Comparison of ENCODE assay signal across 15 mouse cellular contexts in the genomic region with DNA sequence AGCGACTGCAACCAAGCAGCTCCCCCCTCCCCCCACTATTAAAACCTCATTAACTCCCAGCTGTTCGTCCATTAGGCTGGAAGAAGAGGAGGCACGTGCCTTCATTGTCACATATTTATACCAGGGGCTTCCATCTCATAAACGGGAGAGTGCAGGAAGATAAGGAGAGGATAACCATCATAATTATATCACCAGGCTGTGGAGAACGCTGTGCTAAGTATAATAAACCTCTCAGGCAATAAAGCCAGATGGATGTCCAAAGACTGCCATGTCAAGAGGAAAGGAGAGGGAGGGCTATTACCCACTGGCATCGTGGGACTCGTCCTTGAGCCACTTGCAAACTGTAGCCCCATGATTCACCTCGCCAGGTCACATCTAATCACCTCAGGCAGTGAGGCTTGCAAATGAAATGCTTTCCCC.
DNase-seq lines count a peak whose midpoint lies in the region; ATAC-seq and TF ChIP-seq lines count a peak whose summit lies in the region.
"Had no signal": no experiment of that assay in that cellular context is flagged by ENCODE, and none has a peak within 500 bp of the region (broad histone marks: within the 10 kb centered on the region; RNA-seq: fewer than 3 reads in every experiment).

No protein-coding gene starts in this region.

- no peak overlapping the region for H3K27ac ChIP-seq in intestine, embryonic 14.5 days (ENCODE audit: low read depth)
- no peak overlapping the region for H3K27ac ChIP-seq in intestine, postnatal 0 days (ENCODE audit: low read depth, low read length)
- peak overlapping the region; percentile 59 for H3K27ac ChIP-seq in hindbrain, embryonic 13.5 days
- no peak overlapping the region for H3K27ac ChIP-seq in neural tube, embryonic 12.5 days
- H3K27ac ChIP-seq in layer of hippocampus, adult 2 months = no peak overlapping the region

- H3K36me3 ChIP-seq in intestine, embryonic 14.5 days (ENCODE audit: control insufficient read depth, insufficient read depth, low read length) = no peaks in the 10 kb centered on the region
- H3K36me3 ChIP-seq in intestine, postnatal 0 days (ENCODE audit: control insufficient read depth, insufficient read depth) = no peaks in the 10 kb centered on the region
- no peaks in the 10 kb centered on the region for H3K36me3 ChIP-seq in hindbrain, embryonic 13.5 days
- H3K36me3 ChIP-seq in neural tube, embryonic 12.5 days = no peaks in the 10 kb centered on the region

- TF ChIP-seq CTCF in intestine, postnatal 0 days (IDR thresholded peaks at IDR 0.05; ENCODE audit: low read depth) = no peak
- no peak for TF ChIP-seq CTCF in layer of hippocampus, adult 2 months (conservative IDR thresholded peaks at IDR 0.05)

- H3K4me1 ChIP-seq in intestine, embryonic 14.5 days (replicated peaks; ENCODE audit: control insufficient read depth, insufficient read depth, low read length) = no peaks in the 10 kb centered on the region
- H3K4me1 ChIP-seq in intestine, postnatal 0 days (replicated peaks; ENCODE audit: control insufficient read depth, insufficient read depth, low read length) = no peaks in the 10 kb centered on the region
- H3K4me1 ChIP-seq in hindbrain, embryonic 13.5 days (replicated peaks) = peaks cover 8% of the 10 kb centered on the region
- no peaks in the 10 kb centered on the region for H3K4me1 ChIP-seq in neural tube, embryonic 12.5 days

- DNase-seq in adrenal gland, postnatal 14 days = peak; percentile 9
- DNase-seq in adrenal gland, postnatal 25 days = no peak
- DNase-seq in intestine, embryonic 14.5 days (ENCODE audit: low spot score) = no peak
- no peak for DNase-seq in layer of hippocampus, adult 2 months (ENCODE audit: low spot score in 2 of 2)
- DNase-seq in ovary, postnatal 14 days (ENCODE audit: low spot score) = no peak
- DNase-seq: cerebellum, adult 11-12 months; heart, postnatal 10 days; kidney, adult 18-20 months; kidney, postnatal 4 days; liver, postnatal 0 days; right cerebral cortex, adult 18-20 months had no signal

- H3K9me3 ChIP-seq in intestine, embryonic 14.5 days (ENCODE audit: control insufficient read depth, low read length) = no peaks in the 10 kb centered on the region
- no peaks in the 10 kb centered on the region for H3K9me3 ChIP-seq in intestine, postnatal 0 days (ENCODE audit: control insufficient read depth)
- no peaks in the 10 kb centered on the region for H3K9me3 ChIP-seq in hindbrain, embryonic 13.5 days
- H3K9me3 ChIP-seq in neural tube, embryonic 12.5 days = no peaks in the 10 kb centered on the region

- no peak overlapping the region for H3K4me2 ChIP-seq in intestine, embryonic 14.5 days (ENCODE audit: low read length)
- no peak overlapping the region for H3K4me2 ChIP-seq in intestine, postnatal 0 days (replicated peaks; ENCODE audit: low read depth)
- H3K4me2 ChIP-seq in hindbrain, embryonic 13.5 days = peak overlapping the region; percentile 30; the same call in 1 of the 2 replicates
- peak overlapping the region; percentile 15; the same call in 1 of the 2 replicates for H3K4me2 ChIP-seq in neural tube, embryonic 12.5 days (replicated peaks)

- H3K4me3 ChIP-seq in intestine, embryonic 14.5 days (ENCODE audit: low read depth, low read length) = no peak overlapping the region
- H3K4me3 ChIP-seq in intestine, postnatal 0 days (ENCODE audit: low read depth, low read length) = no peak overlapping the region
- H3K4me3 ChIP-seq in hindbrain, embryonic 13.5 days = no peak overlapping the region
- no peak overlapping the region for H3K4me3 ChIP-seq in neural tube, embryonic 12.5 days
- no peak overlapping the region for H3K4me3 ChIP-seq in layer of hippocampus, adult 2 months
- H3K4me3 ChIP-seq: myocyte had no signal

- H3K27me3 ChIP-seq in intestine, embryonic 14.5 days (replicated peaks; ENCODE audit: control insufficient read depth, insufficient read depth, low read length) = no peaks in the 10 kb centered on the region
- H3K27me3 ChIP-seq in intestine, postnatal 0 days (replicated peaks; ENCODE audit: control insufficient read depth, insufficient read depth, low read length) = no peaks in the 10 kb centered on the region
- no peaks in the 10 kb centered on the region for H3K27me3 ChIP-seq in hindbrain, embryonic 13.5 days
- H3K27me3 ChIP-seq in neural tube, embryonic 12.5 days (replicated peaks) = no peaks in the 10 kb centered on the region

- no peak overlapping the region for H3K9ac ChIP-seq in intestine, embryonic 14.5 days (ENCODE audit: low read length)
- no peak overlapping the region for H3K9ac ChIP-seq in intestine, postnatal 0 days (ENCODE audit: low read depth, low read length)
- no peak overlapping the region for H3K9ac ChIP-seq in hindbrain, embryonic 13.5 days
- no peak overlapping the region for H3K9ac ChIP-seq in neural tube, embryonic 12.5 days
- H3K9ac ChIP-seq: liver, postnatal 0 days had no signal

- 24% methylated on average over 8 of the region's 8 CpGs for WGBS in intestine, embryonic 14.5 days
- WGBS in intestine, postnatal 0 days = 17% methylated on average over 8 of the region's 8 CpGs
- WGBS in hindbrain, embryonic 13.5 days = 29% methylated on average over 8 of the region's 8 CpGs
- WGBS in neural tube, embryonic 12.5 days = 16% methylated on average over 8 of the region's 8 CpGs

- ATAC-seq in intestine, embryonic 14.5 days (replicated peaks; ENCODE audit: low FRiP score, low TSS enrichment, low read depth) = 0 out of 2 replicates have a peak, but pooled peaks have one; percentile 27
- ATAC-seq in intestine, postnatal 0 days = no peak
- ATAC-seq in hindbrain, embryonic 13.5 days (ENCODE audit: low FRiP score) = peak; percentile 68; the same call in 1 of the 2 replicates
- ATAC-seq in neural tube, embryonic 12.5 days (ENCODE audit: low FRiP score, low read depth) = peak; percentile 63
- ATAC-seq: liver, postnatal 0 days had no signal

Comparison
In these comparisons a context has a peak if more than half of its experiments do, and no peak if none do; other contexts are left out.
1. H3K4me2 ChIP-seq: peak in hindbrain, embryonic 13.5 days (single experiment) and neural tube, embryonic 12.5 days (single experiment); none in intestine, embryonic 14.5 days (single experiment) and intestine, postnatal 0 days (single experiment).